ENCODE assay signal across 26 mouse cellular contexts in the genomic region with DNA sequence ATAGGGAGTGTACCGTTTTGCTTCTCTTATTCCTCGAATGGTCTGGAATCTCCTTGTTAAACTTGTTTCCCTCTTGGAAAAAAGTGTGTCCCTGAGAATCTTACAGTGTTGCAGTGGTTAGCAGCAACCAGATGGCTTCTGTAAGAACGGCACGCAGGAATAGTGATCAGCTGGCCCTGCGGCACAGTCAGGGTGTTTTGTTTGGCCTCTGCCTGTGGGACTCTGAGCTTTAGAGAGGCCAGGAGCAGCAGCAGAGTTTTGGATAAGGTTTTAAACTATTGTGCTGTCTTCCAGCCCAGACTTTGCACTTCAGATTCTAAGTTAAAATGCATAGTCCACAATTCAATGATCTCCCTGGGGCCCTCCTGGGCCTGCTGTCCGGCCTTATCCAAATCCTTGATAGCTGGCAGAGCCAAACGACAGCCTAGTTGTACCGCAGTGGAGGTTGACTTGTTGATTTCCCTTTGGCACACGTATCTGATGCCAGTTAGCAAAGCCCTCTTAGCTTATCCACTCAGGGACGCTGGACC. TPM values are rescaled to one million over a fixed set of nuclear protein-coding genes. Genes with fewer than 3 reads are reported as not detected.
DNase-seq lines count a peak whose midpoint lies in the region; ATAC-seq and TF ChIP-seq lines count a peak whose summit lies in the region.
"Had no signal": no experiment of that assay in that cellular context is flagged by ENCODE, and none has a peak within 500 bp of the region (broad histone marks: within the 10 kb centered on the region; RNA-seq: fewer than 3 reads in every experiment).

No protein-coding gene starts in this region.

- TF ChIP-seq POLR2A in kidney, adult 2 months (IDR thresholded peaks at IDR 0.05; ENCODE audit: low read depth, low read length) = no peak

- TF ChIP-seq CTCF in kidney, adult 2 months (conservative IDR thresholded peaks at IDR 0.05; ENCODE audit: insufficient read depth, insufficient read length, low read depth, low read length) = no peak

- H3K4me3 ChIP-seq in heart, embryonic 12.5 days = no peak overlapping the region
- H3K4me3 ChIP-seq in kidney, adult 2 months (ENCODE audit: insufficient read depth, low read depth, low read length) = no peak overlapping the region
- H3K4me3 ChIP-seq in kidney, embryonic 15.5 days (replicated peaks) = no peak overlapping the region
- H3K4me3 ChIP-seq: embryonic facial prominence, embryonic 12.5 days; embryonic facial prominence, embryonic 15.5 days; gastrocnemius, adult 2 months; heart, adult 2 months; heart, embryonic 15.5 days; hindbrain, embryonic 13.5 days; intestine, embryonic 15.5 days had no signal

- H3K9ac ChIP-seq in heart, embryonic 12.5 days = no peak overlapping the region; the same call in 1 of the 2 replicates
- no peak overlapping the region for H3K9ac ChIP-seq in kidney, embryonic 15.5 days
- H3K9ac ChIP-seq: embryonic facial prominence, embryonic 12.5 days; embryonic facial prominence, embryonic 15.5 days; forebrain, postnatal 0 days; heart, embryonic 15.5 days; hindbrain, embryonic 13.5 days; intestine, embryonic 15.5 days had no signal

- H3K4me1 ChIP-seq in heart, embryonic 12.5 days (replicated peaks) = no peaks in the 10 kb centered on the region
- 0 out of 2 replicates have a peak, but pooled peaks cover 2% of the 10 kb centered on the region for H3K4me1 ChIP-seq in kidney, adult 2 months (ENCODE audit: control insufficient read depth, insufficient read depth, low read length)
- no peaks in the 10 kb centered on the region for H3K4me1 ChIP-seq in kidney, embryonic 15.5 days
- H3K4me1 ChIP-seq: embryonic facial prominence, embryonic 12.5 days; embryonic facial prominence, embryonic 15.5 days; heart, embryonic 15.5 days; hindbrain, embryonic 13.5 days; intestine, embryonic 15.5 days had no signal

- H3K9me3 ChIP-seq in heart, embryonic 12.5 days (replicated peaks) = no peaks in the 10 kb centered on the region
- H3K9me3 ChIP-seq in kidney, embryonic 15.5 days (replicated peaks) = no peaks in the 10 kb centered on the region
- H3K9me3 ChIP-seq: embryonic facial prominence, embryonic 12.5 days; embryonic facial prominence, embryonic 15.5 days; heart, embryonic 15.5 days; hindbrain, embryonic 13.5 days; intestine, embryonic 15.5 days had no signal

- H3K4me2 ChIP-seq in heart, embryonic 12.5 days = no peak overlapping the region
- no peak overlapping the region for H3K4me2 ChIP-seq in kidney, embryonic 15.5 days
- H3K4me2 ChIP-seq: embryonic facial prominence, embryonic 12.5 days; embryonic facial prominence, embryonic 15.5 days; heart, embryonic 15.5 days; hindbrain, embryonic 13.5 days; intestine, embryonic 15.5 days had no signal

- whole genome bisulfite sequencing in heart, embryonic 12.5 days = 81% methylated on average over 10 of the region's 10 CpGs
- 57% methylated on average over 10 of the region's 10 CpGs for WGBS in kidney, adult 2 months
- 89% methylated on average over 10 of the region's 10 CpGs for WGBS in kidney, embryonic 15.5 days

- no peak overlapping the region for H3K27ac ChIP-seq in heart, embryonic 12.5 days (ENCODE audit: poor library complexity, severe bottlenecking)
- no peak overlapping the region; the same call in 1 of the 2 replicates for H3K27ac ChIP-seq in kidney, adult 2 months (ENCODE audit: insufficient read depth, low read depth, low read length)
- no peak overlapping the region for H3K27ac ChIP-seq in kidney, embryonic 15.5 days
- H3K27ac ChIP-seq: embryonic facial prominence, embryonic 12.5 days; embryonic facial prominence, embryonic 15.5 days; gastrocnemius, adult 2 months; heart, adult 2 months; heart, embryonic 15.5 days; hindbrain, embryonic 13.5 days; intestine, embryonic 15.5 days had no signal

- no peak for ATAC-seq in heart, embryonic 12.5 days (ENCODE audit: insufficient number of reproducible peaks, low FRiP score)
- ATAC-seq in kidney, embryonic 15.5 days (replicated peaks; ENCODE audit: low FRiP score) = no peak
- ATAC-seq: activated CD4-positive, CD25-positive, alpha-beta regulatory T cell, adult 4 months; forebrain, embryonic 14.5 days; forebrain, postnatal 0 days; hindbrain, embryonic 16.5 days; intestine, embryonic 15.5 days had no signal

- peak; percentile 96 for DNase-seq in heart, adult 11 months
- DNase-seq in heart, adult 9 months (ENCODE audit: low spot score in 2 of 2) = peak; percentile 39 to 54
- no peak for DNase-seq in heart, postnatal 4 days
- DNase-seq in kidney, adult 2 months = peak; percentile 54
- DNase-seq in adipocyte (ENCODE audit: low spot score) = peak; percentile 50
- no peak for DNase-seq in cerebellum, adult 11 months
- DNase-seq: adrenal gland, postnatal 10 days; adrenal gland, postnatal 36 days; cerebellum, adult 2 months; cerebellum, adult 9-11 months; cerebellum, postnatal 25 days; forebrain, postnatal 0 days; gastrocnemius, adult 2 months; gastrocnemius, postnatal 14 days; kidney, adult 18-20 months had no signal

- peaks cover 96% of the 10 kb centered on the region for H3K36me3 ChIP-seq in heart, embryonic 12.5 days
- H3K36me3 ChIP-seq in kidney, adult 2 months (ENCODE audit: control insufficient read depth, insufficient read depth, low read length) = no peaks in the 10 kb centered on the region; the same call in none of the 2 replicates
- peaks cover 100% of the 10 kb centered on the region for H3K36me3 ChIP-seq in kidney, embryonic 15.5 days

- H3K27me3 ChIP-seq in heart, embryonic 12.5 days (replicated peaks) = no peaks in the 10 kb centered on the region
- H3K27me3 ChIP-seq in kidney, adult 2 months (replicated peaks; ENCODE audit: control insufficient read depth, insufficient read depth, low read length) = no peaks in the 10 kb centered on the region
- no peaks in the 10 kb centered on the region for H3K27me3 ChIP-seq in kidney, embryonic 15.5 days
- H3K27me3 ChIP-seq: embryonic facial prominence, embryonic 12.5 days; embryonic facial prominence, embryonic 15.5 days; heart, embryonic 15.5 days; hindbrain, embryonic 13.5 days; intestine, embryonic 15.5 days had no signal

RNA-seq across cellular contexts. Expression of gene Qtrt1, which starts 18.9 kb away (rescaled TPM):
- 23.0 and 25.4 TPM in 2 replicates for polyA plus RNA-seq in heart, embryonic 12.5 days (2016; fragmentation: Nextera tagmentation; extraction: Ambion mirVana)
- total RNA-seq in heart, postnatal 4 days (2021) = 10 to 100 TPM; 11.3 to 13.3 TPM
- polyA plus RNA-seq in kidney, adult 2 months (2012; rRNA removed) = 23.7 and 25.2 TPM in 2 replicates
- 56.5 and 63.3 TPM in 2 replicates for polyA plus RNA-seq in kidney, embryonic 15.5 days (2015; fragmentation: Nextera tagmentation; extraction: Ambion mirVana)

RNA-seq across cellular contexts. Expression of gene Ilf3, which starts 25.0 kb away (rescaled TPM):
- 139 and 142 TPM in 2 replicates for polyA plus RNA-seq in heart, embryonic 12.5 days (2016; fragmentation: Nextera tagmentation; extraction: Ambion mirVana)
- 10 to 100 TPM; 79.5 to 80.1 TPM for total RNA-seq in heart, postnatal 4 days (2021)
- polyA plus RNA-seq in kidney, adult 2 months (2012; rRNA removed) = 31.9 and 33.0 TPM in 2 replicates
- 208 and 221 TPM in 2 replicates for polyA plus RNA-seq in kidney, embryonic 15.5 days (2015; fragmentation: Nextera tagmentation; extraction: Ambion mirVana)

RNA-seq across cellular contexts. Expression of gene Dnm2, which starts 32.0 kb away (rescaled TPM):
- polyA plus RNA-seq in heart, embryonic 12.5 days (2016; fragmentation: Nextera tagmentation; extraction: Ambion mirVana) = 83.8 and 87.2 TPM in 2 replicates
- 10 to 100 TPM; 83.9 to 86.7 TPM for total RNA-seq in heart, postnatal 4 days (2021)
- polyA plus RNA-seq in kidney, adult 2 months (2012; rRNA removed) = 101 and 118 TPM in 2 replicates
- polyA plus RNA-seq in kidney, embryonic 15.5 days (2015; fragmentation: Nextera tagmentation; extraction: Ambion mirVana) = 75.3 and 79.1 TPM in 2 replicates

Comparison
In these comparisons a context has a peak if more than half of its experiments do, and no peak if none do; other contexts are left out.
1. DNase-seq: peak in heart, adult 11 months (single experiment), heart, adult 9 months (2 of 2), kidney, adult 2 months (single experiment) and adipocyte (single experiment); none in heart, postnatal 4 days (single experiment) and cerebellum, adult 11 months (single experiment).